Mouse (Mus musculus) frontal cortex, postnatal 14 days (tissue): ENCODE data around the gene Eif4a3.
"Not testable (repeated sequence)": the region's sequence is repeated elsewhere in the genome, so short reads cannot be mapped to it uniquely, and the experiment has no call there.

ENCODE experiments used
- DNase-seq, 2 experiments: peaks; one replicate each; pipeline ENCODE4 v3.0.0; 2022; ENCODE audit warnings: low spot score in 2 of 2

Gene Eif4a3

DNA sequence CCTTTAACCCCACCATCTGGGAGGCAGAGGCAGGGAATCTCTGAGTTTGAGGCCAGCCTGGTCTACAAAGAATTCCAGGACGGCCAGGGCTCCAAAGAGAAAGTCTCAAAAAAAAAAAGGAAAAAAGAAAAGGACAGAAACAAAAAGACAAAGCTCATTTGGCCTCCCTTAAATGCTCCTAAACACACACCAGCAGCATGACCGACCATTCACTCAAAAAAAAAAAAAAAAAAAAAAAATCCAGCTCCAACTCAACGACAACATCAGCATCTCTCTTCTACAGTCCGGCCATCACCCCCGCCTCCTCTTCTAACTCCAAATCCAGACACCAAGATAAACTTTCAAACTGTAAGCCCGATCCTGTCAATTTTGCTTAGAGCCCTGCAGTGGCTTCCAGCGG lies 972 bp downstream of the Eif4a3 start:
- DNase-seq = no peak

DNA sequence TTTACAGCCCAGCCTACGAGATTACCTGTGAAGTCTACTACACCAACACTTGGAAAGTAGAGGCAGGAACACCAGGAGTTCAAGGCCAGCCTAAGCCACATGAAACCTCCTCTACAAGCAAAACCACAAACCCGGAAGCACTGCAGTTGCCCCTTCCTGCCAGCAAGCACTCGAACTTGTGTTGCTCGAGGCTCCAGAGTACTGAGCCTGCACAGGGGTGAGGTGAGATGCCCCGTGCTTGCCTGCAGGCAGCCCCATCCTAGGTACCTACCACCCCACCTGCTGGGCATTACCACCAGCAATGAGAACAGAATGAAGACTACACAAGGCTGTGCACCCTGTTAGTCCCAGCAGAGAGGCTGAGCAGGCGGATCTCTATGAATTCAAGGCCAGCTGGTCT lies 1.9 kb downstream of the Eif4a3 start:
- no peak for DNase-seq

DNA sequence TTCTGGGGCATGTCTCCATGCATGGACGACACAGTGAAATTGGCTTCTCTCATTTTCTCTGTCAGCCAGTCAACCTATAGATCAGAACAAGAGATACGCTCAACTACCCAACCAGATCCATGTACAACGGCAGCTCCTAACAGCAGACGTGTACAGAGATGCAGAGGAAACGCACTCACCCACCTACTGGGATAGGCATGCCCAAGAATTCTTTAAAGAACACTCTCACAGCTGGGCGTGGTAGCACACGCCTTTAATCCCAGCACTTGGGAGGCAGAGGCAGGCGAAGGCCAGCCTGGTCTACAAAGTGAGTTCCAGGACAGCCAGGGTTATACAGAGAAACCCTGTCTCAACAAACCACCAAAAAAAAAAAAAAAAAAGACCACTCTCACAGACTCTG lies 7.0 kb downstream of the Eif4a3 start:
- not testable (repeated sequence) for DNase-seq

DNA sequence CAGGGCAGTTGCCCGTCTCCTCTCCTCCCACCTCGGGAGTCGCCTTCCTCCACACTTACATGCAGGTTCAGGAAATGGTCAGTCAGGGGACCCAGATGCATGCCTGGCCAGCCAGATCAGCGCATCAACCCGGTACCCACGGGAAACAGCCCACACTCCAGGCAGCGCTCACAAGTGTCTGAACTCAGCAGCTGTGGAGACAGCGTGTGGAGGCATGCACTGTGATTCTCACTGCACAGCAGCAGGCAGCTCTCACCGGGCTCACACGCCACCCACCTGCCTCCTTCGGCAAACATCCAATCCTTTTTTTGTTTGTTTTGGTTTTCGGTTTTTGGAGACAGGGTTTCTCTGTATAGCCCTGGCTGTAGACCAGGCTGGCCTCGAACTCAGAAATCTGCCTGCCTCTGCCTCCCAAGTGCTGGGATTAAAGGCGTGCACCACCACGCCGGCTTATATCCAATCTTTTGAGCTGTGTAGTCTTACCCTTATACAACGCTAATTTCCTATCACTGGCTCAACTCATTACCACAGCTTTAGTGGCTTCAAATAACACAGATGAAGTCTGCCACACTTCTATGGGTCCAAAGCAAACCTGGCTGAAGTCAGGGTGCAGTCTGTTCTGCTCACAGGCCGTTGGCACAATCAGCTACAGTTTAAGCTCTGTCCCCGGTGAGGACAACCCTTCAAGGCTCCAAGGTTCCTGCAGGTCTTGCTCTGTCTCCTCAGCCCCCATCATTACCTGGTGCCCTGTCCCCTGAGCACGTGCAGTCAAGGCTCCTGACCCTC lies 12.5 kb downstream of the Eif4a3 start:
- no peak for DNase-seq

DNA sequence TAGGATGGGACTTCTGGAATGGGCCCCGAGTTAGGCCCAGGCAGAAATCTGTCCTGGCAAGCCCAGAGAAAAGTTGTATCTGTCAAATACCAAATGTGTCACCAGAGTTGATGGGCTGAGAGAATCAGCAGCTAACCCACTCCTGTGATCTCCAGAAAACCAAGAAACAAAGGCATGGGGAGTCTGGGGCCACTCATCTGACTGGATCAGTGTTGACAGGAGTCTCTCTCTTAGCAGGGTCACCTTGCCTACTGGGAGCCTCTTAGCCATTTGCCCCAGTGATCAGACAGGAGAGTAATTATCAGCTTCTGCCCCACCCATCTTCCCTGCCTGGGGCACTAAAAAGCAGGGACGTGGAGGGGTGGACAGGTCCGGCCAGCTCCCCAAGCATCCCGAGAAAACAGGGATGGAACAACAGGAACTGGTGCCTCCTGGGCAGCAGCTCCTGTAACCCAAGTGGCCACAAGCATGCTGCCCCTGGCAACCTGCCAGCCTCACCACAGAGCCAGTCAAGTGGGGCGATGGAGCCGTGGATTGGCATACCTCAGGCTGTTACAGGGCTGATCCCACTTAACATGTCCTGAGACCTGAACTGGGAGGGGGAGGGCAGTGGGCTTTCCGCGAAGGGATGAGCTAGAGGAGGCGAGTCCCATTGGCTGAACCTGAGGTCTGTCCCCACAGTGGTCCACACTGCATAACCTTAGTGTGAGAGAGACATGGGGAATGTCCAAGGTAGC lies 13.9 kb downstream of the Eif4a3 start:
- DNase-seq = no peak

DNA sequence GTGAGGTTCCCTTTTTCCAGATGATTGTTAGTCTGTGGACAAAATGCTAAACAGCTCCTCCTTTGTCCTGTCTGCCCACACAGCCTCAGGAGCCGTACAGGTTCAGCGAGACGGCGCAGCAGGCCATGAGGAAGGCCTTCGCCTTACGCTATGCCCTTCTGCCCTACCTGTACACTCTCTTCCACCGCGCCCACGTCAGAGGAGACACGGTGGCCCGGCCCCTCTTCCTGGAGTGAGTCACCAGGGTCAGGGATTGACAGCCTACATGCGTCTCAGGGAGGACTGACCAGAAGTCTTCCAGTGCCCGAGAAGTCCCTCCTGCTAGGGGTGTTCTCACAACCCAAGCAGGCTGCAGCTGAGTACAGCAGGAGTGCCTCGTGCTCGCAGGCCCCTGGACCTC lies 18.9 kb downstream of the Eif4a3 start:
- DNase-seq = no peak

DNA sequence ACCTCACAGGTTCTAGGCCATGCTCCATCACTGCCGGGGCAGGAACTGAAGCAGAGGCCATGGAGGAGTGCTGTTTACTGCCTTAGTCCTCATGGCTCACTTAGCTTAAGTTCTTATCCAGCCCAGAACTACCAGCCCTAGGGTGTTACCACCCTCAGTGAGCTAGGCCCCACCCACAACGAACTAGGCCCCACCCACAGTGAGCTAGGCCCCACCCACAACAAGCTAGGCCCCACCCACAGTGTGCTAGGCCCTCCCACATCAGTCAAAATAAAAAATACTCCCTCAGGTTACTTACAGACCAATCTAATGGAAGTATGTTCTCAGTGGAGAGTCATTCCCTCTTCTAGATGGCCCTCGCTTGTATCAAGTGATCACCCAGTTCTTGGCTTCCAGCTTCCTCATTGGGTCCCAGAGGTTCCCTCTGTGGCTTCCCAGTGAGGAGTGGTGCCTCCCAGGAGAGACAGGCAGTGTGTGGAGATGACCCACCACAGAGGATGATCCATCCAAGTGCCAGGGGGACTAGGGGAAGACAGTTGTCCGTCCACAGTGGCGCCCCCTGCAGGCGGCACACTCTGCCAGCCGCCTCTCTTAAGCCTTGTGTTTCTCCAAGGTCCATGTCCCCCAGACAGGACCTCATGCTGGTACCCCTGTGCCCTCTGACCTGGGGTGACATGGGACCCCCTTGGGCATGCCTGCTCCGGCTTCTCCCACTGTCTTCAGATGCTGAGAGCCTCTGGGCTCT lies 26.5 kb downstream of the Eif4a3 start:
- DNase-seq = no peak

DNA sequence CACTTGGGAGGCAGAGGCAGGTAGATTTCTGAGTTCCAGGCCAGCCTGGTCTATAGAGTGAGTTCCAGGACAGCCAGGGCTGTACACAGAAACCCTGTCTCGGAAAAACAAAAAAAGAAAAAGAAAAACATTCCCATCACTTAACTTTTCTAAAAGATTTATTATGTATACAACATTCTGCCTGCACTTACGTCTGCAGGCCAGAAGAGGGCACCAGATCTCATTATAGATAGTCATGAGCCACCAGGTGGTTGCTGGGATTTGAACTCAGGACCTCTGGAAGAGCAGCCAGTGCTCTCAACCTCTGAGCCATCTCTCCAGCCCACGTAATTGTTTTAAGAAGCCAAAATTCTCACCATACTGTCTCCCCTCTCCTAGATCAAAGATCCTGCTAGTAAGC lies 27.4 kb downstream of the Eif4a3 start:
- not testable (repeated sequence) for DNase-seq

DNA sequence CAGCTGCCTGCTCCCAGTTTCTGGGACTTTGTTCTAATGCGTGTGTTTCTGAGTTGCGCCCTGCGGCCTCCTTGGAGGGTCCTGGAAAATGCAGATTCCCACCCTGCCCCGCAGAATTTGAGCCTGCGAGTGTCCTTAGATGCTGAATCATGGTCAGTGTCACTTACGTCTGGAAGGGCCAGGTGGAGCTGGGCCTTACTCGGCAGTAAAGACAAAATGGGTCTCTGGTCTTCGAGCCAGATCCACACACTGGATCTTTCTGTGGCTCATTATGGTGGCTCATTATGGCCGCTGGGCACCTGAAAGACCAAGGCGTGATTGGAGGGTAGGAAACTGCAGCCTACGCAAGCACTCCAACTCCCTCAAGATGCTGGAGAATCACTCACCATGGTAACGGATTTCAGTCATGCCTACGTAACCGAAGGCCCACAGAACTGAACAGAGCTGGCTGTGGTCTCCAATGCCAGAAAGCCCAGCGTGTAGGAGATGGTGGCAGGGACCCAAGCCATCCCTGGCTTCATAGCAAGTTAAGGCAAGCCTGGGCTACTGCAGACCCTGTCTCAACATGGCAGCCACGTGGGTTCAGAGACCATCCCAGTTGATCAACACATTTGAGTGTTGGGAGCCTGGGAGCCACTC lies 31.2 kb downstream of the Eif4a3 start:
- DNase-seq = peak; percentile 34 to 50

DNA sequence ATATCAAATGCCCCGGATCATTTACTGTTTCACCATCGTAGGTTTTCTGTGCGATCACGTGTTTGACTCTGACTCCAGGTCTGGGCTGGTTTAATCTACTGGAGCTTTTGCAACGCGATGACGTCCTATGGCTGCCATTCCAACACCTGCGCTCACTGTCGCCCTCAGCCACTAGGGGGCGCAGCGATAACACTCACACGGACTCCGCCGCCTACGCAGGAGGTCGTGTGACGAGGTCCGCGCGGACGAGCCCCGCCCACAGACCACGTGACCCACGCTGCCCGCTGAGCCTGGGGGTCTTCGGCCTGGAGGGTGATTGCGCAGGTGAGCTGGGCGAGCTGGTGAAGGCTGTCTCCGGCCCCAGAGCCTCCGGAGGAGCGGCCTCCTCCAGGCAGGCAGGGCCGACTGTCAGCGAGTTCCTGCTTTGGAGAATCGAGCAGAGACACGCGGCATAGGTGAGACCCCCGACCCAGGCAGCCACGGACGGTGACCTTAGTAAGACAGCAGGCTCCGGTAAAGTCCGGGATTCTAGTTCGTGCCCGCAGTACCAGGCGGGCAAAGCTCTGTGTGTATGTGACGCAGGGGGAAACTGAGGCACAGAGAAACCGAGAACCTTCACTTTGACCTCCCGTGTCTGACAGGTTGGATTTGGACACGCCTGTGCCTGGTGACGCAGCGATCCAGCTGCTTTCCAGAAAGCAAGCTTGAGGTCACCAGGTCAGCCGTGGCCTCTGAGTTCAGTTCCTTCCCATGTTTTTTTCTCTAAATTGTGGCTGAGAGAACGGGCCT lies 31.9 kb downstream of the Eif4a3 start, which contains the start of gene Gaa:
Gene Gaa, plus strand, starts transcription at position 120 of the 789 bp plus-strand sequence.
- peak; percentile 91 to 95 for DNase-seq

DNA sequence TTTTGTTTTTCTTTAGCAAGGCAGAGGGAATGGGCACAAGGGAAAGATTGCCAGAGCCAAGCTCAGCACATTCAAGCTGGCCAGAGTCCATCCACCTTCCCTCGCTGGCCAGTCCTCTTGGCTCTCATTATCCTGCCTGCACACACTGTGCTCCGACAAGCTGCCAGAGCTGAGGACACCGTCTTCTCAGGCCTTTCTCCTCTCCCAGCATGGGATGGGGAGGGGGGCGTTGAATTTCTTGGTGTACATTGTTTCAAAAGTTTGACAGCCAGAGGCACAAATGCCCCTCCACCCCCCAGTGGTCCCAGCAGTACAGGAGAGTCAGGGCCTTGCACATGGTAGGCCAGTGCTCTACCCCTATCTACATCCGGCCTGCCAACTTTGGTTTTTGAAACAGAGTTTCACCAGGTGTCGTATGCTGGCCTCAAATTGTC lies 32.6 kb downstream of the Eif4a3 start:
- no peak for DNase-seq

DNA sequence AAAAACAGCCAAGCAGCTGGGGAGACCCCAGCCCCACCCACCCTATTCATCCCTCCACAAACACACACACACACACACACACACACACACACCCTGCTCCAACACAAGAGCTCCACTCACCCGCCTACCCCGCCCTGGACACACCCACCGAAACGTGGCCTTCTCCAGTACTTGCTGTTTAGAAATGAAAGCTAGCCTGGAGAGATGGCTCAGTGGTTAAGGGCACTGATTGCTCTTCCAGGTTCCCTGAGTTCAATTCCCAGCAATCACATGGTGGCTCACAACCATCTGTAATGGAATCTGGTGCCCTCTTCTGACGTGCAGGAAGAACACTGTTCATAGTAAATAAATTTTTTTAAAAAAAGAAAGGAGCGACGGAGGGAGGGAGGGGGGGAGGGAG lies 34.1 kb downstream of the Eif4a3 start:
- DNase-seq = no peak

DNA sequence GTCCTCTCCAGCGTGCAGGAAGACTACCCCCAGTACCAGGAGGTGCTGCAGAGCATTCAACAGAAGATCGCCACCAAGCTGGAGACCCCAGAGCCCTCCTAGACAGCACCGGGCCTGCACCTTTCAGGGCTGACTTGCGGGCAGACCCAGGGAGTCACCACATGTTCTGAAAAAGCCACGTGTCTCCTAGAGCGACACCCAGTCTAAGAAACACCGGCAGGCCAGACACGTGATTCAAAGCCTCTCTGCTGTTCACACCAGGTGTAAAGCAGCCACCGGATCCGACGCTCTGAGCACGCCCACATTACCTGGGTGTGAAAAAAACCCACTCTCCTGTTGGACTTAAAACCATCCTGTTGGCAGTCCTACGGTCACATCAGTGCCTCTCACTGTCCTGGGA lies 35.5 kb downstream of the Eif4a3 start:
- DNase-seq = no peak

DNA sequence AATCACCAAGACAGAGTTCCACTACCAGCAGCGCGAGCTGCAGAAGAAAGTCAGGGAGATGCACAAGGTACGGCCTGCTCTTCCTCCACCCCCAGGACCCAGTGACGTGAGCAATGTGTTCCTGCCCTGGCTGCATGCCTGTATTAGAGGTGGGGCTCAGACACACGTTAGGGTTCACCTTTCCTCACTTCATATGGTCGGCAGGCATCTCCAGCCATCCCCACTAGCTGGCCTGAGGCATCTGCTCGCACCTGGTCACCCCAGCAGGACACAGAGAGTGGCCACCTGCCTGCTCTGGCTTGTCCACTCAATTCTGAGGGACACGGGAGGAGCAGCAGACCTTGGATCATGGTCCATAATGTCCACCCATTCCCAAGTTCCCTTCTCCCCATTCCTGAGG lies 39.9 kb downstream of the Eif4a3 start:
- no peak for DNase-seq

DNA sequence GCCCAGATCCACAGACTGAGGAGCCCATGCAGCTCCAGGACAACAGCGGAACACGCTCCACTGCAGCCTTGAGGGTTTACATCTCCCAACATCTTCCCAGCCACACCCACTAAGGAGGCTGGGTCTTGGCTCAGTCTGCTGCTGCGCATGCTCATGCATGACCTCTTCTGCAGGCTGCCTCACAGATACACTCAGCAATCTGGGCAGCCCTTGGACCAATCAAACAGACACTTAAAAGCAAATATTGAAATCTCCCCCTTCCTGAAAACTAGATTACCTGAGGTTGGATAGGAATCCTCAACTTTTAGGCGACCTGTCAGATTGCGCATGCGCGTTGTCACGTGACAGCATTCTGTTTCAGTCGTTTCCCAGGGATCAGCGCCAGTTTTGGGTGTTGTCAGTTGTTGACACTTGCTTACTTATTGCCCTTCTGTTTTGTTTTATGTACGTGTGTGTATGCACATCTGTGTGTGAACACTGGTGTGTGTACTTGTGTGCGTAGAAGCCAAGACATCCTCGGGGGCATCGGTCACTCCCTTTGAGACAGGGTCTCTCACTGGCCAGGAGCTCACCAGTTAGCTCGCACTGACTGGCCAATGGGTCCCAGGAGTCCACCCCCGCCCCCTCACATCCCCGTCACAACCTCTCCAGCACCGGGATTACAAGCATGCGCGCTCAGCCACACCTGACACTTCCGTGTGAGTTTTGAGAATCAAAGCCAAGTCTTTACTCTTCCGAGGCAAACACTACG lies 41.1 kb downstream of the Eif4a3 start:
- peak; percentile 46 to 50 for DNase-seq

DNA sequence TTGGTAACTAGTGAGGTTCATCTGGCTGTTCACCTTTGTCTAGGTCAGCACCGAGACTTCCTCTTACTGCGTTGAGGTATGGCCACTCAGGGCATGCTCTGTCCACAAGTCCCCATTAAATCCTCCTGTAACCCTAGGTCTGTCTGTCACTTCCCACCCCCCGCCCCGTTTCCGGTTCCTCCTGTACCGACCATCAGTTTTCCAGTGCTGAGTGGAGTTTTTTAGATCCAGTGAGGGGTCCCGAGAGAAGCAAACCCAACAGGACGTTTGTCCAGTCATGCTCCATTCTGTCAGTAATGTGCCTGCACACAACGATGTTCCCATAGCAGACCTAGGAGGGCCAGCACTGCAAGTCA lies 41.7 kb downstream of the Eif4a3 start:
- no peak for DNase-seq

DNA sequence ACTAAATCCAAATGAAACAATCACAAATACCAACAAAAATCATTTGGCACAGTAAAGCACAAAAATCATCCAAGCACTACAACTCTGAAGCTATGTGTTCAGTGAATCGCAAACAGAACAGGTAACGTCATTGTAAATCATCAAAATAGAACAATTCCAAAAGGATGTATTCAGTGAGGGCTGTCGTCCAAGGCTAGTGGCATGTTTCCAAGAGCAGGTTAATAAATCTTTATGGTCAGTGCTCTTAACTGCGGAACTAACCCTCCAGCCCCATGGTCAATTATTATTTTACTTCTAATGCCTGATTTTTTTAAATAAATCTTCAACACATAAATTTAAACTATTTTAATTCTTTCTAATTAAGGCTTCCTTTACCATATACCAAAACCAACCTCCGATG lies 43.3 kb downstream of the Eif4a3 start:
- DNase-seq = not testable (repeated sequence)

DNA sequence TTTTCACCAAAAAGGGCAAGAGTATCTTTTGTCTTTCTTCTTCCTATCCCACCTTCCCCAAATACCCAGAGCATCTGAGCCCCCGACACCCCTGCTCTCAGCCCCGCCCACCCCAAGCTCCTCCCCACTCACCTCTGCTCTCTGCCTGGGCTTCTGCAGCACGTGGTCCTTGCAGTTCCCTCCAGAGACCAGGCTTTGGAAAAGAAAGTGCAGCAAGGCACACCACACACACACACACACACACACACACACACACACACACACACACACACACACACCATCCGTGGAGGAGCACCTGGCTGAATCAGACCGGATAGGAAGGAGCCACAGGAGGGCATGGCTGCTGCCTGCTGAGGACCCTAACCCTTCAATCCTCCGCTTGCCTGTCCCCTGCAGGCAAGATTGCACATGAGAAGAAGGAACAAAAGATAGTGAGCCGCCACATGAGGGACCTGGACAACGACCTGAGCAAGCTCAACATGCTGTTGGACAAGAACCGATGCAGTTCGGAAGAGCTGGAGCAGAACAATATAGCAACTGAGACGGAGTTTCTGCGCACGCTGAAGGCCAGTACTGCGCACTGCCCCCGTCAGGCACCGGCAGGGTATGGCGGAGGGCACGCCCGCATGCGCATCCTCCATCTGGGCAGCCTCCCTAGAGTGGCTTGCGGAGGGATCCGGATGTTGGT lies 46.9 kb downstream of the Eif4a3 start:
- no peak for DNase-seq

DNA sequence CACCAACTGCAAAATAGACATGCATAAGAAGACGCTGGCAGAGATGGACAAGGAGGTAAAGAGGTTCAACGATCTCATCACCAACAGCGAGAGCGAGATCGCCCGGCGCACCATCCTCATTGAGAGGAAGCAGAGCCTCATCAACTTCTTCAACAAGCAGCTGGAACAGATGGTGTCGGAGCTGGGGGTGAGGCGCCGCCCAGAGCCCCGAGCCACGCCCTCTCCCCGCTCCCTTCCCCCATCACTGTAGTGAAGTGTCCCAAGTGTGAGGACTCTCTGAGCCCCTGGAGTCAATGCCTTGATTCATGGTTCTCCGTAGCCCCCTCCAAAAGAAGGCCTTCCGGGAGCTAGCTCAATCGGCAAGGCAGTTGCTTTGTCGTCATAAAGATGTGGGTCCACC lies 48.9 kb downstream of the Eif4a3 start:
- no peak for DNase-seq

DNA sequence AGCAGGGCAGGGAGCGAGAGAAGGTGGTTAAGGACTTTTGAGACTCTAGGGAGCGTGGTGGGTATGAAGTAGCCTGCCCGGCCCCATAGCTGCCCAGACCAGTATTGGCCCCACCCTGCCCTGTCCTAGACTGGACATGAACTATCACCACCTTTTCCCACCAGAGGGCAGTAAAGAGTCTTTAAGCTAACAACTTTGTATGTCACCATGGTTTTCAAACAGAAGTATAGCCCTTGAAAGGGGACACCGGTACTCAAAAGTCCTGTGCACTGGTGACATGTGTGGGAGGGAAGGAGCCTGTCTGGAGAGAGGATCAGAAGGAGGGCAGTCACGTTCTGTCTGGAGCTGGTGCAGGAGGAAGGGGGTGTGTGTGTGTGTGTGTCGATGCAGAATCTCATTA lies 50.9 kb downstream of the Eif4a3 start:
- no peak for DNase-seq
